Mouse (Mus musculus): ENCODE data around the gene Msn. TPM values are rescaled to one million over a fixed set of nuclear protein-coding genes. Genes with fewer than 3 reads are reported as not detected.

Gene Msn
- polyA plus RNA-seq, 1 experiment from 2014 or later = 246 TPM

DNA sequence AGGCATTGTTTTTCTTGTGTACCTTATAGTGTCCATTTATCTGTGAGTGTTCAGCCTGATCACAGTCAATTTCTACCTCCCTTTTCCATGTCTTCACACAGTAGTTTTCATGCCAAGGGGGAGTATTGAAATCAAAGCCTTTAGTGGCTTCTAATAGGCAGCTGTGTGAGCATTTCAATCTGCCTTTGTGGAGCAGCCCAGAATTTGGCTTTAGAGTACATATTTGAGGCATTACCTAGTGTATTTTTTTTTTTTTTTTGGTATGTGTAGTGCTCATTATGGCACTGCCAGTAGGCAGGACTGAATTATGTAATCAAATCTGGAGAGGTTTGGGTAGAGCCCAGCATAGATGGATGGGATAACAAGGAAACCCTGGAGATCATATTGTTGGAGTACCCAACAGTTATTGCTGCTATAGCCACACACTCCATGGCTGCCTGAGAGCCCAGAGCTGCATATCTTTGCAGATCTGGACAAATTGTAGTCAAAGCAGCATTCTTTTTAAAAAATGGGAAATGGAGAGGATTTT is 17.3 kb downstream of the Msn start:
- Histone ChIP-seq H3K4me1 (replicated peaks; ENCODE audit: control insufficient read depth, insufficient read depth, low read length) (no peaks in the 10 kb centered on the region), H3K9me3 (ENCODE audit: control insufficient read depth, low read length) (no peaks in the 10 kb centered on the region), H3K4me3 (ENCODE audit: low read length) (no peak overlapping the region), H3K36me3 (ENCODE audit: control insufficient read depth, insufficient read depth, low read length) (no peaks in the 10 kb centered on the region), H3K4me2 (ENCODE audit: low read depth, low read length) (no peak overlapping the region), H3K9ac (ENCODE audit: low read length) (no peak overlapping the region), H3K27me3 (ENCODE audit: control insufficient read depth, insufficient read depth, low read depth, low read length) (no peaks in the 10 kb centered on the region), H3K27ac (ENCODE audit: low read length) (no peak overlapping the region)
- ATAC-seq (ENCODE audit: low read depth) = 0 out of 2 replicates have a peak, but pooled peaks have one; percentile 15

DNA sequence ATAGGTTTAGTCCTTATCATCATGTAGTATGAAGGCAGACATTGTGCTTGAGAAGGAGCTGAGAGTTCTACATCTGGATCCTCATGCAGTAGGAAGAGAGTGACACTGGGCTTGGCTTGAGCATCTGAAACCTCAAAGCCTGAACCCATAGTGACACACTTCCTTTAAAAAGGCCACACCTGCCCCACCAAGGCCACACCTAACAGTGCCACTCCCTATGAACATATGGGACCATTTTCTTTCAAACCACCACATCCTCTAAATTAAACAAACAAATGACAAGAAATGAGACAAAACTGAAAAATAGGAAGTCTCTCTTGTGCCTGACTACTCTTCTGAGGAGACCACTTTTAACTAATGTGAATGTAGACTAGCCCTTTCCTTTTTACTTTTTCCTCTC is 19.7 kb downstream of the Msn start:
- no peaks in the 10 kb centered on the region for H3K36me3 ChIP-seq (ENCODE audit: control insufficient read depth, insufficient read depth, low read length)
- H3K9ac ChIP-seq (ENCODE audit: low read length) = no peak overlapping the region
- no peaks in the 10 kb centered on the region for H3K9me3 ChIP-seq (ENCODE audit: control insufficient read depth, low read length)
- H3K27me3 ChIP-seq (ENCODE audit: control insufficient read depth, insufficient read depth, low read depth, low read length) = no peaks in the 10 kb centered on the region
- ATAC-seq (ENCODE audit: low read depth) = no peak
- no peak overlapping the region for H3K4me2 ChIP-seq (ENCODE audit: low read depth, low read length)
- no peaks in the 10 kb centered on the region for H3K4me1 ChIP-seq (replicated peaks; ENCODE audit: control insufficient read depth, insufficient read depth, low read length)
- no peak overlapping the region for H3K27ac ChIP-seq (ENCODE audit: low read length)
- no peak overlapping the region for H3K4me3 ChIP-seq (ENCODE audit: low read length)

DNA sequence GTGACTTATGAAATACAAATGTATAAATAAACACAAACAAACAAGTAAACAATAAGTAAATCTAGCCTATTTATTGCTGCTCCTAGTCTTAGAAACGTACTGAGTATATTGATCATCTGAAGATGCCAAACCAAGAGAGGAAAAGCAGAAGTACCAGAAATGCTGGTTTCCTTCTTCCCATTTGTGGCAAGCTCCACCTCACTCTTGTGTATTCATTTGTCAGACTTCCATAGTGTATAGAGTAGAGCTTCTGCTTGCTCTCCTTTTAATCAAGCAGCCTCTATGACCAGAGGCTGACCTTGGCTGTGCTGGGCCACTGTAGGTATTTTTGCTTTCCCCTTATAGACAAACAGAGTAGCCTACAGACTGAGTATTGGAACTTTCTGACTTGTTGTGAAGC is 21.5 kb downstream of the Msn start:
- Histone ChIP-seq H3K9ac (ENCODE audit: low read length) (no peak overlapping the region), H3K4me3 (ENCODE audit: low read length) (no peak overlapping the region), H3K9me3 (ENCODE audit: control insufficient read depth, low read length) (no peaks in the 10 kb centered on the region), H3K4me1 (replicated peaks; ENCODE audit: control insufficient read depth, insufficient read depth, low read length) (no peaks in the 10 kb centered on the region), H3K4me2 (ENCODE audit: low read depth, low read length) (no peak overlapping the region), H3K36me3 (ENCODE audit: control insufficient read depth, insufficient read depth, low read length) (no peaks in the 10 kb centered on the region), H3K27ac (ENCODE audit: low read length) (no peak overlapping the region), H3K27me3 (ENCODE audit: control insufficient read depth, insufficient read depth, low read depth, low read length) (no peaks in the 10 kb centered on the region)
- no peak for ATAC-seq (ENCODE audit: low read depth)
- WGBS = 81% methylated on average over 1 of the region's 1 CpGs

DNA sequence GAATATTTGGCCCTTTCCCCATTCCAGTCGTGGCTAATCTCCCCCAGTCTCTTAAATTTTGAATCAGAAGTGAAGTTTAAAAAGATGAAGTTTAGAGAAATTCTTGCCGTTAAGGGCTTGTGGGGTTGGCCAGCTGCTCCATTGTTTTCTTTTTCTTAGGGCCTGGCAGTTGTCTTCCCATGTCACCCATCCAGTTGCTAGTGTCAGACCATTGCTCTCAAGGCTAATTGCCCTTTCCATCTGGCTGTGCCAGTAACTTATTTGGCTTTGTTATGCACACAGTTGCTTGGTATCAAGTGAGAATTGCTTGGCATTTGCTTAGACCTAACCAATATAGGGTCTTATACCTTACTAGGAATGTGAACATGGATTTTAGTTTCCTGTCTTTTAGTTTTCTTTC is 24.2 kb downstream of the Msn start:
- no peak overlapping the region for H3K4me3 ChIP-seq (ENCODE audit: low read length)
- no peaks in the 10 kb centered on the region for H3K36me3 ChIP-seq (ENCODE audit: control insufficient read depth, insufficient read depth, low read length)
- H3K27me3 ChIP-seq (ENCODE audit: control insufficient read depth, insufficient read depth, low read depth, low read length) = no peaks in the 10 kb centered on the region
- H3K4me2 ChIP-seq (ENCODE audit: low read depth, low read length) = no peak overlapping the region
- H3K4me1 ChIP-seq (replicated peaks; ENCODE audit: control insufficient read depth, insufficient read depth, low read length) = no peaks in the 10 kb centered on the region
- no peaks in the 10 kb centered on the region for H3K9me3 ChIP-seq (ENCODE audit: control insufficient read depth, low read length)
- 76% methylated on average over 2 of the region's 2 CpGs for WGBS
- ATAC-seq (ENCODE audit: low read depth) = no peak
- no peak overlapping the region for H3K27ac ChIP-seq (ENCODE audit: low read length)
- H3K9ac ChIP-seq (ENCODE audit: low read length) = no peak overlapping the region

DNA sequence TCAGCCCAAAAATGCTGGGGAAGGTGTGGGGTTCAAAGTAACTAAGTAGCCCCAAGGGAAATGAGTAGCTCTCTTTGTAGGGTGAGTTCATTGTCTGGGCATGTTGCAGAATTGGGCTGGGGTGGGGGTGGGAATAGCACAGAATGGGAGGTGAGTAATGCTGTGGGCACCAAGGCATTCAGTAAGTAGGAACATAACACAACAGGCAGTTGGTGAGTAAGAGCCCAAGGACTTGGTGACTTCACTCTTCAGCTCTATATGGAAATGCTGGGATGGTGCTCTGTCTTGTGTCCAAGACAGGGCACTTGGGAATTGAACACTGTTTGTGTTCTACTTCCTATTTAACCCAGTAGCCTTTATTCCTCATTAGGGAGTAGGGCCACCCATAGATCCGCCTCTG is 26.1 kb downstream of the Msn start:
- Histone ChIP-seq H3K4me1 (replicated peaks; ENCODE audit: control insufficient read depth, insufficient read depth, low read length) (no peaks in the 10 kb centered on the region), H3K27ac (ENCODE audit: low read length) (no peak overlapping the region), H3K4me3 (ENCODE audit: low read length) (no peak overlapping the region), H3K9ac (ENCODE audit: low read length) (no peak overlapping the region), H3K9me3 (ENCODE audit: control insufficient read depth, low read length) (no peaks in the 10 kb centered on the region), H3K27me3 (ENCODE audit: control insufficient read depth, insufficient read depth, low read depth, low read length) (no peaks in the 10 kb centered on the region), H3K4me2 (ENCODE audit: low read depth, low read length) (no peak overlapping the region), H3K36me3 (ENCODE audit: control insufficient read depth, insufficient read depth, low read length) (no peaks in the 10 kb centered on the region)
- WGBS = 88% methylated on average over 1 of the region's 1 CpGs
- ATAC-seq (ENCODE audit: low read depth) = no peak

DNA sequence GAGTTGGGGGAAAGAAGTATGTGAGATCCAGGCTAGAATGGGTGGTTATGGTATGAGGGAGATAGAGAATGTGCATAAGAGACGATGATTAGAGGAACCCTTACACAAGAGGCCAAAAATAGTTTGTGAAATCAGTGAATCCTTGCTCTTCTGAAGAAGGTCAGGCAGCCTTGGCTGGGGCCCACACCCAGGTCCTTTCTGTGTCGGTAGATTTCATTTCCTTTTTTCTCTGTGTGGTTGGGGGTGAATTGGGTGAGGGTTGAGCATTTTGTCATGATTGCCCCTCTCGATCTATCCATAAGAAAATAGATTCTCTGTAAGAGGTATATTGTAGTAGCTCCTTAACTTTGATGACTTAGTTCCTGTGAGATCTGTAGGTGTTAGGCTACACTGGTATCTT is 31.0 kb downstream of the Msn start:
- H3K9ac ChIP-seq (ENCODE audit: low read length) = no peak overlapping the region
- H3K4me2 ChIP-seq (ENCODE audit: low read depth, low read length) = no peak overlapping the region
- peaks cover 6% of the 10 kb centered on the region for H3K4me1 ChIP-seq (replicated peaks; ENCODE audit: control insufficient read depth, insufficient read depth, low read length)
- H3K27ac ChIP-seq (ENCODE audit: low read length) = no peak overlapping the region
- no peak overlapping the region for H3K4me3 ChIP-seq (ENCODE audit: low read length)
- H3K9me3 ChIP-seq (ENCODE audit: control insufficient read depth, low read length) = no peaks in the 10 kb centered on the region
- WGBS = 61% methylated on average over 3 of the region's 3 CpGs
- no peak for ATAC-seq (ENCODE audit: low read depth)
- H3K36me3 ChIP-seq (ENCODE audit: control insufficient read depth, insufficient read depth, low read length) = no peaks in the 10 kb centered on the region
- no peaks in the 10 kb centered on the region for H3K27me3 ChIP-seq (ENCODE audit: control insufficient read depth, insufficient read depth, low read depth, low read length)

DNA sequence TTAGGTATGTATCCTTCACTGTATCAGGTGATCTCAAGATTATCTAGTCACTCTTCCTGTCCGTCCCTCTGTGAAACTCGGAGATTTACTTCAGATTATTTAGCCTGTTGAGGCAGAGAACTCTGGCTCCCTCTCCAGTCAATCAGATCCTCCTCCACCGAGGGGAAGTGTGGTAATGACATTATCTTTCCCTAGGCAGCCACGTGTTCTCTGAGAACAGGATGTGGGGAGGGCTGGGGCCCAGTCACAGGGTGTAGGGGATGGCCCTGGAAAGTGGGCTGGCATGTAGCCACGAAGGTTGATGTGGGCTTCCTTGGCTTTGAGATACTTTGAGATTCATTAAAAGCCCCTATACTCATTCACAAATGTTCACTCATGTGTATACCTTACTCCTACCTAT is 34.3 kb downstream of the Msn start:
- WGBS = 26% methylated on average over 5 of the region's 5 CpGs
- Histone ChIP-seq H3K4me2 (ENCODE audit: low read depth, low read length) (peak overlapping the region; percentile 27; the same call in 1 of the 2 replicates), H3K4me1 (replicated peaks; ENCODE audit: control insufficient read depth, insufficient read depth, low read length) (peaks cover 14% of the 10 kb centered on the region), H3K27me3 (ENCODE audit: control insufficient read depth, insufficient read depth, low read depth, low read length) (no peaks in the 10 kb centered on the region), H3K9ac (ENCODE audit: low read length) (no peak overlapping the region), H3K4me3 (ENCODE audit: low read length) (no peak overlapping the region), H3K27ac (ENCODE audit: low read length) (0 out of 2 replicates have a peak overlapping the region, but pooled peaks have one; percentile 65), H3K9me3 (ENCODE audit: control insufficient read depth, low read length) (no peaks in the 10 kb centered on the region), H3K36me3 (ENCODE audit: control insufficient read depth, insufficient read depth, low read length) (no peaks in the 10 kb centered on the region)
- peak; percentile 79 for ATAC-seq (ENCODE audit: low read depth)

DNA sequence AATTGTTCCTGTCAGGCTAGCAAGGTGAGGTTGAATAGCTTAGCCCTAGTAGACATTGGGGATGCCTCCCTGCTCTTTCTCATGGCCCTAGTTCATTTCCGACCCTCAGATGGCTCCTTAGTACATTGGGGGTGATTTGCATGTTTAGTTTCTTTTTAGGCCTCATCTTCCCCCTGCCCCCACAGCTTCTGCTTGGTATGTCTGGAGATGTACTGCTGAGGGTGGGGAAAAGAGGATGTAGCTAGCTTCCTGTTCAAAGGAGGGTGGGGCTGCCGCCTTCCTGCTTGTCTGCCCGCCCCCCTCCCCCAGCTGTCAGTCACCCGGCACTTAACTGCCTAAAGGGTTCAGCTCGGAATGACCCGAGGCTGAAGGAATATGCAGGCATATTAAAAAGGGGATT is 34.8 kb downstream of the Msn start:
- WGBS = 26% methylated on average over 6 of the region's 6 CpGs
- no peak overlapping the region for H3K9ac ChIP-seq (ENCODE audit: low read length)
- peak; percentile 69 for ATAC-seq (ENCODE audit: low read depth)
- no peaks in the 10 kb centered on the region for H3K36me3 ChIP-seq (ENCODE audit: control insufficient read depth, insufficient read depth, low read length)
- H3K4me3 ChIP-seq (ENCODE audit: low read length) = no peak overlapping the region
- no peaks in the 10 kb centered on the region for H3K9me3 ChIP-seq (ENCODE audit: control insufficient read depth, low read length)
- peak overlapping the region; percentile 27; the same call in 1 of the 2 replicates for H3K4me2 ChIP-seq (ENCODE audit: low read depth, low read length)
- peaks cover 16% of the 10 kb centered on the region for H3K4me1 ChIP-seq (replicated peaks; ENCODE audit: control insufficient read depth, insufficient read depth, low read length)
- H3K27me3 ChIP-seq (ENCODE audit: control insufficient read depth, insufficient read depth, low read depth, low read length) = no peaks in the 10 kb centered on the region
- H3K27ac ChIP-seq (ENCODE audit: low read length) = peak overlapping the region; percentile 65; the same call in 1 of the 2 replicates

DNA sequence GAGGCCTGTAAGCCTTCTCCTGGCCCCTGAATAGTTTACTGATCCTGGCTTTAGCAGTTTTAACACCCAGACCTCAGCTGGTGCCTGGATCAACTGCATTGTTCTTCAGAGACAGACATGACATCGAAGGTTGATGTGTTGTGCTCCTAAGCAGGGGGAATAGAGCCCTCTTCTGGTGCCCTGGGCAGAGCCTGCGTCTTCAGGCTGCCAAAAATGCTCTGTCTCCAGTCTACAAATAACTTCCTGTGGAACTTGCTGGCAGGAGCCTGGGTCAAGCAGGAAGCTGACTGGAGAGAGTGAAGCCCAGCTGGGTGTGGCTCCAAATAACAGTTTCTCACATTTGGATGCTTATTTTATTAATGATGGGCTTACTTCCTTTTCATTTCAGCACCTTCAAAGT is 37.4 kb downstream of the Msn start:
- no peaks in the 10 kb centered on the region for H3K9me3 ChIP-seq (ENCODE audit: control insufficient read depth, low read length)
- peak overlapping the region; percentile 21 for H3K27ac ChIP-seq (ENCODE audit: low read length)
- no peaks in the 10 kb centered on the region for H3K36me3 ChIP-seq (ENCODE audit: control insufficient read depth, insufficient read depth, low read length)
- H3K4me3 ChIP-seq (ENCODE audit: low read length) = no peak overlapping the region
- H3K4me2 ChIP-seq (ENCODE audit: low read depth, low read length) = no peak overlapping the region
- peaks cover 16% of the 10 kb centered on the region for H3K4me1 ChIP-seq (replicated peaks; ENCODE audit: control insufficient read depth, insufficient read depth, low read length)
- H3K9ac ChIP-seq (ENCODE audit: low read length) = no peak overlapping the region
- no peaks in the 10 kb centered on the region for H3K27me3 ChIP-seq (ENCODE audit: control insufficient read depth, insufficient read depth, low read depth, low read length)
- WGBS = 28% methylated on average over 2 of the region's 2 CpGs
- ATAC-seq (ENCODE audit: low read depth) = peak; percentile 40

DNA sequence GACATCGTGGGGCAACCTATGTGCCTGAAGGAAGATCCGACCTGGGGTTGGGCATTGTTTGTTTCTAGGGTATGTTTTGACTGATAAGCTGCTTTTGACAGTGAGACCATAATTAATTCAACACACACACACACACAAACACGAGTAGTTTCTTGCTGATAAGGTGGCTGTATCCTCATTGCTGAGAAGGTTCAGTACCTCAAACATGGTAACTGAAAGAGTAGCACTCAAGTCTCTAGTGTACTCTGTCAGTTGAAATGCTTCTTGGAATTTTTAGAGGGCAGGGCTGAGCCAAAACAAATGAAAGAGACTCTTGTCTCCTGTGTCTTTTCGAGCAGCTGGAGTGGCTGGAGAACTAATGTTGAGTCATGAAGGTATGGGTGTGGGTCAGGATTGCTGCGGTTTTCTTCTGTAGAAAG is 38.4 kb downstream of the Msn start:
- no peak overlapping the region for H3K9ac ChIP-seq (ENCODE audit: low read length)
- H3K4me2 ChIP-seq (ENCODE audit: low read depth, low read length) = no peak overlapping the region
- H3K9me3 ChIP-seq (ENCODE audit: control insufficient read depth, low read length) = no peaks in the 10 kb centered on the region
- no peaks in the 10 kb centered on the region for H3K36me3 ChIP-seq (ENCODE audit: control insufficient read depth, insufficient read depth, low read length)
- no peak overlapping the region for H3K4me3 ChIP-seq (ENCODE audit: low read length)
- no peaks in the 10 kb centered on the region for H3K27me3 ChIP-seq (ENCODE audit: control insufficient read depth, insufficient read depth, low read depth, low read length)
- peak; percentile 50 for ATAC-seq (ENCODE audit: low read depth)
- 26% methylated on average over 5 of the region's 5 CpGs for WGBS
- peaks cover 16% of the 10 kb centered on the region for H3K4me1 ChIP-seq (replicated peaks; ENCODE audit: control insufficient read depth, insufficient read depth, low read length)
- H3K27ac ChIP-seq (ENCODE audit: low read length) = peak overlapping the region; percentile 76

Data from lung, embryonic 16.5 days (tissue).